Mouse (Mus musculus) heart, postnatal 14 days (tissue): Measurements from ENCODE around the gene Ptprm. TPM values are rescaled to one million over a fixed set of nuclear protein-coding genes. Genes with fewer than 3 reads are reported as not detected.

Experiments used
- DNase-seq, 2 experiments: peaks; one replicate each; pipeline ENCODE4 v3.0.0; 2021 to 2022
- intact Hi-C: fragments of 180-260 bp; cut with DNase I; formaldehyde crosslinking; loops from one replicate; pipeline ENCODE4 v1.15.1; 2025
- total RNA-seq, 2 experiments: library from RNA; stranded (reverse); gene quantifications; 2 replicates each; pipeline ENCODE4 v1.2.3; 2021

The Ptprm gene
- total RNA-seq, 2 experiments from 2014 or later = 100 to 104 TPM

- no peak for DNase-seq
Measured at GRCm38 (mm10) chr17:67106176-67106575, 248.1 kb downstream of the Ptprm start.

DNA sequence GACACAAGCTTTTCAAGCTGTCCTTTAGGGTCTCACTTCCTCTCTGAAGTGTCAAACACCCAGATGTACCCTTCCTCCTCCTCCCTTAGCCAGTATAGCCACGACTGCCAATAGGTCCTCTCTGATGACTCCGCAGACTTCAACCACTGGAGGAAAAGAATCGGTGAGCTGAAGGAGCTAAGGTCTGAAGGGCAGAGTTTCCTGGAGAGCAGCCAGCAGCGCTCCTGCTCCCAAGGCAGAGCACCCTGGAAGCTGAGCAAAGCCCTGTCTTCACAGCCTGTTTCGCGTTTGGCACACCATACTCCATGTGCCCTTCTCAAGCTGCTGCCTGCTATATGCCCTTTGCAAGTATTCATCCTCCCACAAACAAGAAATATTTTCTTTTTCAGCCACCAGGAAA lies 252.2 kb downstream of the Ptprm start:
- intact Hi-C loops = no loop called here
- peak; percentile 40 to 43 for DNase-seq

More at GRCm38 (mm10) chr17:67106176-67106575, 248.1 kb downstream of the Ptprm start:
- intact Hi-C loops = no loop called here

DNA sequence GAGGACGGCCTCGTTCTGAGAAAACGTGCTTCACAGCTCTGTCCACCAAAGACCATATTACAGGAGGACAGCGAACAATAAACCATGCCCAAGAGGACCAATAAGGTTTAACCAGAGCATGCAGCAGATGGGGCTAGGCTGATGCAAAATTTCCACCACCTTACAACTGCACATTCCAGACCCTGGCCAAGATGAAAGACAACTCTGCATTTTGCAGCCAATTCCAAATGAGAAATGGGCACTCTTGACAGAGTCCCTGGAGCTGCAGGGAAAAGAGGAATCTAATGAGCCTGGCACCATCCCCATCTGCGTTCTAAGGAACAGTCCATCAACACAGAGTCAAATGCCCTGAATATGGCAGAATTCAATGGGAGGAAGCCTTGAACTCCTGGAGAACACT lies 263.3 kb downstream of the Ptprm start:
- intact Hi-C loops = no loop called here

GRCm38 (mm10) chr17:67090153-67090552 lies 264.1 kb downstream of the Ptprm start:
- intact Hi-C loops = no loop called here
- DNase-seq = no peak

More for the DNA sequence above, 263.3 kb downstream of the Ptprm start:
- no peak for DNase-seq

DNA sequence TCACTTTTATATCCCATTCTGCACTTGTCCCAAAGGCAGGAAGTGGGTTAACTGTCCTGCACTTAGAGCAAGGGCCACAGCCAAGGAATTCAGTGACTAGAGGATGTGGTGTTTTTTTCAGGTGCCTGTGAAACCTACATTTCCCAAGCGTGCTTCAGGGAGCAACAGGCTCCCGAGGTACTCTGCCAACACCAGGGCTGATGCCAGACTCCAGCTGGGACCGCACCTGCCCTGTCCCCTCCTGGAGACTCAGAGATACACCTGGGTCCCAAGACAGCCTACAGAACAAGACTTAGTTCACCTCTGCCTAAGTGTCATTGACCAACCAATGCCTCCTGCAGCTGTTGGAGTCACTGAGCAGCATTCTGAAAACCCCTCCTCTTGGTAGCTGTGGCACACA lies 264.6 kb downstream of the Ptprm start:
- intact Hi-C loops = no loop called here
- no peak for DNase-seq

- no peak for DNase-seq
- intact Hi-C loops = no loop called here
Measured at GRCm38 (mm10) chr17:67087585-67087984, 266.7 kb downstream of the Ptprm start.

DNA sequence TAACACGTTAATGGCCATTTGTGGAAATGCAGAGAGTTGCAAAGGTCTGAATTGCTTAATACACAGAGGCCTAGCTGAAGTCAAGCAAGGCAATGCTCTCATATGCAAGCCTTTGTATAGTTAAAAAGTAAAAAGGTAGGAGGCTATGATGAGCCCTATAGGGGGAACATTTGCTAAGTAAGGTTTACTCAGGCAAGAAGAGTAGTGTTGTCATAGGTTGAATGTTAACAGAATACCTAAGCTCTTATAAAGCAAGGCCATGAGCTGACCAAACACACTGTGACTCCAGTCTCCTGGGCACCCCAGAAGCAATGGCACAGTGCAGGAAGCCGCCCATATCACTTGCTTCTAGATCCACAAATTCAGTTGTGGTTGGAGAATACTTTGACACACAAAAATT lies 267.4 kb downstream of the Ptprm start:
- no peak for DNase-seq
- intact Hi-C loops = no loop called here

GRCm38 (mm10) chr17:67084501-67084900 lies 269.8 kb downstream of the Ptprm start:
- no peak for DNase-seq
- intact Hi-C loops = no loop called here

DNA sequence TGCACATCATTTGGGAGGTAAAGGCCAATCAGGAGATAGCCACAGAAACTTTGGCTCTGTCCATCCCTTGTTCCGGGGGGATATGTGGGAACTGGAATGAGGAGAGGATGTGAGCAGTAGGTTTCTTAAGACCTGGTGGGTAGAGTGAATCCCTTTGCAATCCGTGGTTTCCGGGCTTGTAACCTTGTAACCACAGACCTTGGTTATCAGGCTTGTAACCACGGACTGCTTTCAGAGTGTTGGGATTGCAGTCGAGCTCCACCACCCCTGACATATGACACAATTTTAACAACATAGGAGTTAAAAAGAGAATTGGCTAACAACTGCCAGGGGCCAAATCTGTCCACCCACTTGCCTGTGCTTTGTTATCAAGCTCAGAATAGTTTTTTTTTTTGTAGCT lies 270.2 kb downstream of the Ptprm start:
- DNase-seq = no peak
- intact Hi-C loops = no loop called here

- intact Hi-C loops = no loop called here
- no peak for DNase-seq
Measured at GRCm38 (mm10) chr17:67079570-67079969, 274.7 kb downstream of the Ptprm start.

DNA sequence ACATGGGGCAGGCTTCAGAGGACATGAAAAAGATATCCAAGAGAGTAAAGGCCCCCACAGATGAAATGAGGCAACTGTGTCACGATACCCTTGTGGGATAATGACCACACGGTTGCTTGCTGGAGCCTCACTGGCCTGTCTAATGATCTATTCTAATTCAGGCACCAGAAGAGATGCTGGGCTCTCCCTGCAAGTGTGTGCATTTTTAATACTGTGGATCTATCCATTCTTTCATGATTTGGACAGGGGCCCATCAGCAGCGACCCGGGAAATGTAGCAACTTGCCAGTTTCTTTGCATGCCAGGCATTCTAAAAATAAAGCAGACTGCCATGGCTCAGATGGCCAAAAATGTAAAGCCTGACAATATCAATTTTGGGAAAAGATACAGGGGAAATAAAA lies 280.7 kb downstream of the Ptprm start:
- intact Hi-C loops = loop anchor here (5.0 kb wide), 2 partner anchors 99 to 279 kb away; partner anchors contain the start of gene Ptprm
- DNase-seq = no peak

DNA sequence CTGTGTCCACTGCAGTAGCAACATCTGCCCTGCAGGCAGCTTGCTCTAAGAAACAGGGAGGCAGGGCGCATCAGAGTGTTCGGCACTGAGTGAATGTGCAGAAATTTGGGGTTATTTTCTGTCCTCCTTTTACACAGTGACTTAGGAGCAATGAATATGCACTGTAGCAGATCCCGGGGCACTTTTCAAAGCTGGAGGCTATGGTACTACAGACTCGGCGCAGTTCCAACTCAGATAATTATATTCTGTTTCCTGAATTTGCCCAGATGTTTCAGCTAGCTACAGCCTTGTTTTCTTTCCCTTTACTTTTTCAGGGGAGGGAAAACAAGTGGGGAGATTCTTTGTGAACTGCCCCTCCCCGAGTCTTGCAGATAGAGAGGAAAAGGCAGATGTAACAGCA lies 281.1 kb downstream of the Ptprm start:
- no peak for DNase-seq
- intact Hi-C loops = loop anchor here (5.0 kb wide), 2 partner anchors 99 to 279 kb away; partner anchors contain the start of gene Ptprm

DNA sequence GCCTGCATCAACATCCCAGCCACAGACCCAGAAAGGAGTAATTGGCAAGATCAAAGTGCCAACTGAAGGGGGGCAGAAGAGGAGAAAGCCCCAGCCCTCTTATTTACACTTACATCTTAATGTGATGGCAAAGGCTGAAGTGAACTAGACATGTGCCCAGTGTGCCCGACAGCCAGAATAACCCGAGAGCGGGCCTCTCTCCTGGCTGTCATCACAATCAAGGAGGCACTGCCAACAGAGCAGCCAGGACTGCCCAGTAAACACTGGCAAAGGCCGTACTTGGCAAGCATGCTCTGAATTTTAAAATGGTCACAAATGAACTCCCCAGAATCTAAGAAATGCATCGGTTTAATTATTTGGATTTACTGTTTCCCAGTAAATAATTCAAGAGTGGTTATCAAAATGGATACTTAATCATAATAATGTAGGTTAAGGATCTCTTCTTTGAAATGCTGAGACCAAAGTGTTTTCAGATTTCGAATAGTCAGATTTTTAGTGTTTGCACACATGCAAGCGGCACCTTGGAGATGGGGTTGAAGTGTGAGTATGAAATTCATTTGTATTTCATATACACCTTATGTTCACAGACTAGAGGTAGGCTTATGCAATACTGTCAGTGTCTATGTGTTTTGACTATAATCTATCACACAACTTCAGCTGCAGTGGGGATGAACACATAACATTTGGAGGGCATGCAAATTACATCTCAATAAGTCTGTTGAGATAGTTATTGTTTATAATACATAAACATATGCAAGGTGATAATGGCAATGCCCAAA lies 282.8 kb downstream of the Ptprm start:
- intact Hi-C loops = loop anchor here (5.0 kb wide), 2 partner anchors 101 to 281 kb away; partner anchors contain the start of gene Ptprm
- peak; percentile 52 to 73 for DNase-seq

GRCm38 (mm10) chr17:67063611-67064010 lies 290.6 kb downstream of the Ptprm start:
- intact Hi-C loops = no loop called here
- DNase-seq = no peak

DNA sequence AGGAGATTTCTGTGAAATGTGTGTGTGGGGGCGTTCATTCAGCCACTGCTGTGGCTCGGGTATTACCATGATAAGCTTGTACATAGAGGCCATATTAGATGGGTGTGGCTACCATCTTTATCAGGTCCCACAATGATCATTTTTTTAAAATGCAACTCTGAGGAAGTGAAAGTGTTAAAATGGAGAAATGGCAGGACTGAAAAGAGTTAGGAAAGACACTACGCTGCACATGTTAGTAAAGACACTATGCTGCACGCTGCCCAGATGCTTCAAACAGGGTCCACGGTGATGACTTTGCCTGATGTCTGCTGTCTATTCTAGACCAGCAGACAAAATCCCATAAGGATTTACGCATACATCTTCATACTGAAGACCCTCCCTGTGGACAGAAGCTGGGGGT lies 298.6 kb downstream of the Ptprm start:
- intact Hi-C loops = no loop called here
- DNase-seq = no peak

- intact Hi-C loops = no loop called here
- no peak for DNase-seq
Measured at GRCm38 (mm10) chr17:67054202-67054601, 300.1 kb downstream of the Ptprm start.

DNA sequence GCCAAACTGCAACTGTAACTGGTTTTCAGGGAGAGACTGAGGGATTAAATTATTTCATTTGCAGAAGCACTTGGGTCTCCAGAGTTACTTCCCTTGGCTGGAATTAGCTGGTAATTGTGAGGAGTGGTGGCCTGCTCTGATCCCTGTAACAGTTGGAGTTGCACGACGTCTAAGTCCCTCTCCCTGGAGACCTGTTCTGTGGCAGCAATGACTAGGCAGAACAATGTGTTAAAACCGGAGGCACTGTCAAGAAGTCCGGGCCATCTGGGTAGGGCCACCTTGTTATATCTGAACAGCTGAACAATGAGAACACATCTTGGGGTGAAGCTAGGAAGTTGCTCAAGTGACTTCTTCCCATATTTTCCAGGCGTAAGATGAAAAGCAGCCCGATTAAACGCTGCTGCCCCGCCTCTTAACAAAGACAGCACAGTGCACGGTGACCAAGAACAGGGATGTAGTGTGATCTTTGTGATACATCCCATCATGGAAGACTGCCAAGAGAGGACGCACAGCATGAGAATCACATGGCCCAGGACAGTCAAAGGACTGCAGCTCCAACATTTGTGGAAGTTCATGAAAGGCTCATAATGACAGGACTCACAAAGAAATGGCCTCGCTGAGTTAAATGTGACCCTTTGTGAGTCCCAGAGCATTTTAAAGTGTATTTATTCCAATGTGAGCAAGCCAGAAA lies 301.5 kb downstream of the Ptprm start:
- peak; percentile 4 to 14 for DNase-seq
- intact Hi-C loops = no loop called here

DNA sequence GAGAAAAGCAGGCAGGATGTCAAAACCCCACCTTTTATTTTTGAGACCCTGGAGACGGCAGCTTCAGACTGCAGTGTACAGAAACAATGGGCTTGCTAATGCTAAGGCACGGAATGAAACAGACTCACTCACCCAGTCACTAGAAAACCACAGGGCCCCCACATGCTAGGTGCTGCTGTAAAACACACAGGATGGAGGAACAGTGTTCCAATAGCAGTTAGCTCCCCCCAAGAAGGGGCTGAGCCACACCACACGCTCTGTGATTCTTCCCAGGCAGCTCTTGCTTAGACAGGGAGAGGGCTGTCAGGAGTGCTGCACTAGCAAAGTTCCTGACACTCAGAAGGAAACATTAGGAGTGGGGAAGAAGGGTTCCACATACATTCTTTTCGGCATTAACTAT lies 306.6 kb downstream of the Ptprm start:
- intact Hi-C loops = no loop called here
- no peak for DNase-seq

DNA sequence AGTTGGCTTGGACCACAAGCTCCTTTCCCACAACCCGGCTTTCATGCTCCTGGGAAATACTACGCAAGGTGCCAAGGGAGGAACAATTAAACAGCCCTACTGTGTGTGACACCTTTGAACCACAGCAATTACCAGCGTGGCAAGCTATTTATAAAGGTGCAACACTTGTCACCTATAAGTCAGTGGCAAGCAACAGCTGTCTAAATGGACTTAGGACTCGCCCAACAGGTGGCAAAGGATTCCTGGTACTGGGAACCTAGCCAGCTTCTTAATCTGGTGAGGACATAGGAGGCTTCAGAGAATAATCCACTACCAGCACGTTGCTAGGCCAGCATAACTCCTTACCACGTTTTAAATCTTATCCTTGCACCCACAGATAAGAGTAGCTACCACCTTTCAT lies 315.7 kb downstream of the Ptprm start:
- intact Hi-C loops = no loop called here

DNA sequence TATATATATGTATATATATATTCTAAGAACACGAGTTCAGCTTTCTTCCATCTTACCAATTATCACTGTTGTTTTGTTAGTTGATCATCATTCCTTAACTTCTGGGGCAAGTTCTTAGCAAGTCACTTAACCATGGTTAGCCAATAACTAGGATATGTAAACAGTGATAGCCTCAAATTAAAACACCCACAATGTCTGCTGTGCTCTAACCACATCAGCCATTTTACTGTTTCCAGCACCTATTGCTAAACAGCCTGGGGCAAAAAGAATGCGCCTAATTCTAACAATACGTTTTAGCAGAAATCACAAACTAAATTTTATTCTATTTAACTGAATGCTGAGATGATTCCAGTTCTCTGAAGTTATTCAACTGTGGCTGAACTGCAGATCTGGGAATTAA lies 320.7 kb downstream of the Ptprm start:
- intact Hi-C loops = no loop called here
- DNase-seq = no peak

More for the DNA sequence above, 315.7 kb downstream of the Ptprm start:
- no peak for DNase-seq

GRCm38 (mm10) chr17:67032021-67032420 lies 322.2 kb downstream of the Ptprm start:
- DNase-seq = no peak
- intact Hi-C loops = no loop called here

DNA sequence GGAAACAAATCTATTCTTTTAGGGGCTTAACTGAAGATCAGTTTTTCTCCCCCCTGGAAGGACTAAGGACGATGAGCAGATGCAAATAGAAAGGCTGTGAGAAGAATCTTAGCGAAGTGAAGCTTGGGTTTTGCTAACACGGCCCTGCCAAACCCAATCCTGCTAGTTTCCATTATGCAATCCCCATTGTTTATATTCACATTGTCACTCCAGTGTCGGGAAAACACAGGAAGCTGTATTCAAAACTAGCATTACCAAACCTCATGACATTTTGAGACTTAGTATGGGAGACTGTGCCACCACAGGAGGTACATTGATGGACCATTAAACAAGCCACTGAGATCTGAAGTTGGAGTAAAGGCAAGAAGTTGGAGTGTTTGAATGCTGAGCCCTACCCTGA lies 322.9 kb downstream of the Ptprm start:
- DNase-seq = no peak
- intact Hi-C loops = no loop called here
